Mouse (Mus musculus): ENCODE data around the gene Prph2. TPM values are rescaled to one million over a fixed set of nuclear protein-coding genes. Genes with fewer than 3 reads are reported as not detected.

Gene Prph2
- polyA plus RNA-seq, 1 experiment from 2014 or later = not detected

GRCm38 (mm10) chr17:46929277-46929676 lies 19.0 kb downstream of the Prph2 start:
- Histone ChIP-seq H3K27ac (replicated peaks) (0 out of 2 replicates have a peak overlapping the region, but pooled peaks have one; percentile 63), H3K36me3 (peaks cover 61% of the 10 kb centered on the region), H3K4me1 (no peaks in the 10 kb centered on the region), H3K4me3 (replicated peaks) (no peak overlapping the region), H3K9ac (no peak overlapping the region), H3K9me3 (replicated peaks) (no peaks in the 10 kb centered on the region), H3K4me2 (replicated peaks) (no peak overlapping the region), H3K27me3 (no peaks in the 10 kb centered on the region)
- WGBS = 57% methylated on average over 12 of the region's 12 CpGs
- ATAC-seq (ENCODE audit: insufficient number of reproducible peaks, low FRiP score, low TSS enrichment, low read depth) = no peak

DNA sequence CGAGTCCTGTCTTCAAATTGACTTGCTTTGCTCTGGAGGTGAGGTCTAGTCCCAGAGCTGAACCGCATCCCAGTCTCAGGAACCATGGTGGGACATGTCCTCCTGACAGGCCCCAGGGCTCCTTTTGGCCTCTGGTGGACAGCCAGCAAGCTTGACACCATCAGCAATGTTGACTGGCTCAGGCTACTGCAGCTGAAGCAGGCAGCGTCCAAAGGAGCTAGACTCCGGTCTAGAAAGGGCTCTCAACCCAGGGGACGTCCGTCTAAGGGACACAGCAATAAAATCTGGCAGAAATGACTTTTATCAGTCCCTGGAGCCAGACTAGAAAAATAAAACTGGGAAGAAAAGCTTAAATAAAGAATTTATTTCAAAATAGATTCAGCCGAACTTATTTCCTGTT lies 19.6 kb downstream of the Prph2 start:
- H3K4me3 ChIP-seq (replicated peaks) = no peak overlapping the region
- no peaks in the 10 kb centered on the region for H3K9me3 ChIP-seq (replicated peaks)
- ATAC-seq (ENCODE audit: insufficient number of reproducible peaks, low FRiP score, low TSS enrichment, low read depth) = no peak
- no peak overlapping the region for H3K9ac ChIP-seq
- H3K36me3 ChIP-seq = peaks cover 68% of the 10 kb centered on the region
- no peaks in the 10 kb centered on the region for H3K27me3 ChIP-seq
- 83% methylated on average over 7 of the region's 7 CpGs for WGBS
- no peak overlapping the region for H3K4me2 ChIP-seq (replicated peaks)
- H3K4me1 ChIP-seq = no peaks in the 10 kb centered on the region
- no peak overlapping the region for H3K27ac ChIP-seq (replicated peaks)

DNA sequence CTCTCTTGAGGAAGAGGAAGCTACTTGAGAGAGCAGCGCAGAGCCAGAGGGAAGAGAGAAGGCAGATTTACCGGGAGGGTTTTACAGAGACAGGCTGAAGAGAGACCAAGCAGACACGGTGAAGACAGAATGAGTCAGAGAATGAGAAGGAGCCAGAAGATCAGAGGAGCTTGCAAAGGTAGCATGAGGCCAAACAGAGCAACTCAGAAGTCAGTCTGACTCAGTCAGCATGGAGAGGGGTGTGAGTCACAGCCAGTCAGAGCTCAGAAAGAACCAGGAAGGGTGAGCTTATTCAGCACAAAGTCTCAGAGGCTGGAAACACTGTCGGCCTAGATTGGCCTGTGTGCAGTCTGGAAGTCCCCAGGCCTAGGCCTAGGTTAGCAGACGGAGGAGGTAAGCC lies 22.7 kb downstream of the Prph2 start:
- 88% methylated on average over 5 of the region's 5 CpGs for WGBS
- Histone ChIP-seq H3K4me3 (replicated peaks) (no peak overlapping the region), H3K9me3 (replicated peaks) (no peaks in the 10 kb centered on the region), H3K27ac (replicated peaks) (no peak overlapping the region), H3K4me1 (no peaks in the 10 kb centered on the region), H3K36me3 (peaks cover 94% of the 10 kb centered on the region), H3K9ac (no peak overlapping the region), H3K27me3 (no peaks in the 10 kb centered on the region), H3K4me2 (replicated peaks) (no peak overlapping the region)
- no peak for ATAC-seq (ENCODE audit: insufficient number of reproducible peaks, low FRiP score, low TSS enrichment, low read depth)

GRCm38 (mm10) chr17:46933557-46934348 lies 23.5 kb downstream of the Prph2 start:
- H3K4me2 ChIP-seq (replicated peaks) = no peak overlapping the region
- H3K9me3 ChIP-seq (replicated peaks) = no peaks in the 10 kb centered on the region
- peaks cover 95% of the 10 kb centered on the region for H3K36me3 ChIP-seq
- 82% methylated on average over 19 of the region's 19 CpGs for WGBS
- no peak overlapping the region for H3K9ac ChIP-seq
- ATAC-seq (ENCODE audit: insufficient number of reproducible peaks, low FRiP score, low TSS enrichment, low read depth) = no peak
- no peaks in the 10 kb centered on the region for H3K27me3 ChIP-seq
- no peak overlapping the region for H3K27ac ChIP-seq (replicated peaks)
- H3K4me1 ChIP-seq = no peaks in the 10 kb centered on the region
- H3K4me3 ChIP-seq (replicated peaks) = no peak overlapping the region

- no peaks in the 10 kb centered on the region for H3K4me1 ChIP-seq
- H3K27me3 ChIP-seq = no peaks in the 10 kb centered on the region
- no peak overlapping the region for H3K27ac ChIP-seq (replicated peaks)
- 73% methylated on average over 8 of the region's 8 CpGs for WGBS
- peaks cover 94% of the 10 kb centered on the region for H3K36me3 ChIP-seq
- no peaks in the 10 kb centered on the region for H3K9me3 ChIP-seq (replicated peaks)
- H3K4me3 ChIP-seq (replicated peaks) = no peak overlapping the region
- peak; percentile 57; the same call in 1 of the 2 replicates for ATAC-seq (ENCODE audit: insufficient number of reproducible peaks, low FRiP score, low TSS enrichment, low read depth)
- no peak overlapping the region for H3K4me2 ChIP-seq (replicated peaks)
- no peak overlapping the region for H3K9ac ChIP-seq
These were observed 30.2 kb downstream of the Prph2 start for GRCm38 (mm10) chr17:46940461-46940860.

GRCm38 (mm10) chr17:46942421-46942820 lies 32.2 kb downstream of the Prph2 start:
- H3K4me2 ChIP-seq (replicated peaks) = no peak overlapping the region
- H3K9ac ChIP-seq = no peak overlapping the region
- no peaks in the 10 kb centered on the region for H3K9me3 ChIP-seq (replicated peaks)
- ATAC-seq (ENCODE audit: insufficient number of reproducible peaks, low FRiP score, low TSS enrichment, low read depth) = no peak
- H3K27ac ChIP-seq (replicated peaks) = no peak overlapping the region
- H3K4me3 ChIP-seq (replicated peaks) = no peak overlapping the region
- 95% methylated on average over 9 of the region's 9 CpGs for WGBS
- no peaks in the 10 kb centered on the region for H3K4me1 ChIP-seq
- no peaks in the 10 kb centered on the region for H3K27me3 ChIP-seq
- peaks cover 93% of the 10 kb centered on the region for H3K36me3 ChIP-seq

- 94% methylated on average over 9 of the region's 9 CpGs for WGBS
- Histone ChIP-seq H3K9me3 (replicated peaks) (no peaks in the 10 kb centered on the region), H3K9ac (no peak overlapping the region), H3K4me1 (no peaks in the 10 kb centered on the region), H3K4me3 (replicated peaks) (no peak overlapping the region), H3K27ac (replicated peaks) (no peak overlapping the region), H3K36me3 (peaks cover 77% of the 10 kb centered on the region), H3K27me3 (no peaks in the 10 kb centered on the region), H3K4me2 (replicated peaks) (no peak overlapping the region)
- ATAC-seq (ENCODE audit: insufficient number of reproducible peaks, low FRiP score, low TSS enrichment, low read depth) = no peak
These were observed 36.0 kb downstream of the Prph2 start for GRCm38 (mm10) chr17:46946276-46946675.

DNA sequence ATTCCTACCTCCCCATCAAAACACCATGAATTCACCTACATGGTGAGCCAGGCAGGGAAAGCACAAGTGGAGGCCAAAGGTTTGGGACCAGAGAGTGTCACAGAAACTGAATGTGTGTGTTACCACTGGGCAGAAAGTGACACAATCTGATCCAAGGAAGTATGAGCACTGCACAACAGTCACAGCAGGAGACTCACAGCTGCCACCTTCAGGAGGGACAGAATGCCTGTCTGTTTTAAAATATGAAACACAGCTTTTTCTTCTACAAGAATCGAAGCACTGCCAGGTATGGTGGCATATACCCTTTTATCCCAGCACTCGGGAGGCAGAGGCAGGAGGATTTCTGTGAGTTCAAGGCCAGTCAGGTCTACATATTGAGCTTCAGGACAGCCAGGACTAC lies 47.8 kb downstream of the Prph2 start:
- H3K4me3 ChIP-seq (replicated peaks) = no peak overlapping the region
- H3K27ac ChIP-seq (replicated peaks) = no peak overlapping the region
- no peak overlapping the region for H3K4me2 ChIP-seq (replicated peaks)
- WGBS = 82% methylated on average over 2 of the region's 2 CpGs
- H3K9ac ChIP-seq = no peak overlapping the region
- no peaks in the 10 kb centered on the region for H3K27me3 ChIP-seq
- no peaks in the 10 kb centered on the region for H3K9me3 ChIP-seq (replicated peaks)
- no peaks in the 10 kb centered on the region for H3K4me1 ChIP-seq
- ATAC-seq (ENCODE audit: insufficient number of reproducible peaks, low FRiP score, low TSS enrichment, low read depth) = no peak
- H3K36me3 ChIP-seq = peaks cover 93% of the 10 kb centered on the region

DNA sequence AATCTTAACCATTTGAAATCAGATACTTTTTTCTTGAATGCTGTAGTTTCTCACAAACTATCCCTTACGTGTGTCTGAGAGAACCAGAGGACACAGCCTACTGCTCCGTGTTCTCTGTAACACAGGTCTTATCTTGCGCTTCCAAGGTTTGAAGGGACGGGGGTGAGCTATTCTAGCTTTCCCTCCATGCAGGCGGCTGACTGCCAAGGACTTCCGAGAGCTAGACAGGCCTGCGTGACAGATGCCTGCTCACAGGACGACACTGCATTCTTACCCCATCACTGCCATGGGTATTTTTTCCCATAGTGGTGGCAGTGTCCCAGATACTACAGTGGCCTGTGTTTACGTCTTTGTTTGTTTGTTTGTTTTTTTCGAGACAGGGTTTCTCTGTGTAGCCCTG lies 50.0 kb downstream of the Prph2 start:
- Histone ChIP-seq H3K9ac (no peak overlapping the region), H3K27ac (replicated peaks) (no peak overlapping the region), H3K9me3 (replicated peaks) (no peaks in the 10 kb centered on the region), H3K36me3 (peaks cover 96% of the 10 kb centered on the region), H3K4me3 (replicated peaks) (no peak overlapping the region), H3K4me1 (no peaks in the 10 kb centered on the region), H3K4me2 (replicated peaks) (no peak overlapping the region), H3K27me3 (no peaks in the 10 kb centered on the region)
- no peak for ATAC-seq (ENCODE audit: insufficient number of reproducible peaks, low FRiP score, low TSS enrichment, low read depth)
- WGBS = 86% methylated on average over 10 of the region's 10 CpGs

- ATAC-seq (ENCODE audit: insufficient number of reproducible peaks, low FRiP score, low TSS enrichment, low read depth) = no peak
- no peaks in the 10 kb centered on the region for H3K27me3 ChIP-seq
- H3K4me2 ChIP-seq (replicated peaks) = no peak overlapping the region
- H3K9ac ChIP-seq = no peak overlapping the region
- H3K4me3 ChIP-seq (replicated peaks) = no peak overlapping the region
- H3K9me3 ChIP-seq (replicated peaks) = no peaks in the 10 kb centered on the region
- peaks cover 96% of the 10 kb centered on the region for H3K36me3 ChIP-seq
- H3K27ac ChIP-seq (replicated peaks) = no peak overlapping the region
- H3K4me1 ChIP-seq = no peaks in the 10 kb centered on the region
- 86% methylated on average over 3 of the region's 3 CpGs for WGBS
These were observed 51.9 kb downstream of the Prph2 start for GRCm38 (mm10) chr17:46962153-46962552.

- 86% methylated on average over 13 of the region's 13 CpGs for WGBS
- H3K27me3 ChIP-seq = no peaks in the 10 kb centered on the region
- no peak for ATAC-seq (ENCODE audit: insufficient number of reproducible peaks, low FRiP score, low TSS enrichment, low read depth)
- H3K9me3 ChIP-seq (replicated peaks) = no peaks in the 10 kb centered on the region
- H3K4me3 ChIP-seq (replicated peaks) = no peak overlapping the region
- peaks cover 96% of the 10 kb centered on the region for H3K36me3 ChIP-seq
- H3K9ac ChIP-seq = no peak overlapping the region
- H3K27ac ChIP-seq (replicated peaks) = no peak overlapping the region
- H3K4me1 ChIP-seq = no peaks in the 10 kb centered on the region
- H3K4me2 ChIP-seq (replicated peaks) = no peak overlapping the region
These were observed 52.9 kb downstream of the Prph2 start for GRCm38 (mm10) chr17:46963186-46963585.

DNA sequence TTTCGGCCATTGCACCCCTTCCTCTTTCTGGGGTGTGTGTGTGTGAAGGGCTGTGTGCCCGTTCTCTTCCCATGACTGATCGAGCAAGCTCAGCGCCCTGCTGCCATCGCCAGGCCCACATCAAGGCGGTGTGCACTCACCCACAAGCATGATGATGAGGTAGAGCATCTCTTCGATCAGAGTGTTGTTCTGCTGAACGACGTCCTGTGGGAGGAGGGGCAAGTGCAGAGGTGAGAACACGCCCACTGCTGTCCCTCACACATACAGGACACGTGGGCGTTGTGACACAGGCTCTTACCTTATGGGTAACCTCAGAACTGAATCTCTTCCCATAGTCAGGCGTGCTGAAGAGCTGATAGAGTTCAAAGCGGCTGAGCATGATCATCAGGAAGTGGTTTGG lies 56.6 kb downstream of the Prph2 start:
- Histone ChIP-seq H3K36me3 (peaks cover 98% of the 10 kb centered on the region), H3K4me3 (replicated peaks) (no peak overlapping the region), H3K27ac (replicated peaks) (no peak overlapping the region), H3K9ac (no peak overlapping the region), H3K9me3 (replicated peaks) (no peaks in the 10 kb centered on the region), H3K4me1 (no peaks in the 10 kb centered on the region), H3K4me2 (replicated peaks) (no peak overlapping the region), H3K27me3 (no peaks in the 10 kb centered on the region)
- no peak for ATAC-seq (ENCODE audit: insufficient number of reproducible peaks, low FRiP score, low TSS enrichment, low read depth)
- 86% methylated on average over 14 of the region's 14 CpGs for WGBS

All from embryonic facial prominence, embryonic 15.5 days (tissue).